Mouse (Mus musculus): ENCODE measurements around the gene Pitpnb. TPM values are rescaled to one million over a fixed set of nuclear protein-coding genes. Genes with fewer than 3 reads are reported as not detected.
A peak's percentile ranks its signal among the peaks of the same experiment; 100 is the strongest.

The Pitpnb gene
- polyA plus RNA-seq, 1 experiment from 2014 or later = 75.5 TPM

- no peak for ATAC-seq (replicated peaks; ENCODE audit: low FRiP score, low read depth)
- H3K36me3 ChIP-seq (ENCODE audit: insufficient read depth, low read length) = no peaks in the 10 kb centered on the region
- H3K4me3 ChIP-seq (replicated peaks; ENCODE audit: low read depth, low read length) = no peak overlapping the region
- no peak for TF ChIP-seq CTCF (IDR thresholded peaks at IDR 0.05; ENCODE audit: low read depth)
- H3K9me3 ChIP-seq (replicated peaks; ENCODE audit: low read length) = no peaks in the 10 kb centered on the region
- no peaks in the 10 kb centered on the region for H3K4me1 ChIP-seq (replicated peaks; ENCODE audit: insufficient read depth, low read length)
- no peak for DNase-seq (ENCODE audit: low spot score)
- no peaks in the 10 kb centered on the region for H3K27me3 ChIP-seq (ENCODE audit: insufficient read depth, low read length)
- H3K27ac ChIP-seq = no peak overlapping the region
- 71% methylated on average over 5 of the region's 5 CpGs for WGBS
- H3K9ac ChIP-seq (ENCODE audit: low read depth, low read length) = no peak overlapping the region
- no peak overlapping the region for H3K4me2 ChIP-seq (ENCODE audit: low read length)
Measured at GRCm38 (mm10) chr5:111297801-111298200, 32.8 kb upstream of the Pitpnb start.

- no peaks in the 10 kb centered on the region for H3K4me1 ChIP-seq (replicated peaks; ENCODE audit: insufficient read depth, low read length)
- no peaks in the 10 kb centered on the region for H3K36me3 ChIP-seq (ENCODE audit: insufficient read depth, low read length)
- no peak for DNase-seq (ENCODE audit: low spot score)
- H3K4me3 ChIP-seq (replicated peaks; ENCODE audit: low read depth, low read length) = no peak overlapping the region
- H3K27me3 ChIP-seq (ENCODE audit: insufficient read depth, low read length) = no peaks in the 10 kb centered on the region
- H3K9ac ChIP-seq (ENCODE audit: low read depth, low read length) = no peak overlapping the region
- 41% methylated on average over 7 of the region's 7 CpGs for WGBS
- no peak overlapping the region for H3K27ac ChIP-seq
- H3K4me2 ChIP-seq (ENCODE audit: low read length) = no peak overlapping the region
- no peaks in the 10 kb centered on the region for H3K9me3 ChIP-seq (replicated peaks; ENCODE audit: low read length)
- 0 out of 2 replicates have a peak, but pooled peaks have one; percentile 19 for ATAC-seq (replicated peaks; ENCODE audit: low FRiP score, low read depth)
- TF ChIP-seq CTCF (IDR thresholded peaks at IDR 0.05; ENCODE audit: low read depth) = no peak
Measured at GRCm38 (mm10) chr5:111298706-111299105, 31.9 kb upstream of the Pitpnb start.

GRCm38 (mm10) chr5:111300776-111301175, 29.8 kb upstream of the Pitpnb start:
- Histone ChIP-seq H3K27ac (no peak overlapping the region), H3K9ac (ENCODE audit: low read depth, low read length) (no peak overlapping the region), H3K36me3 (ENCODE audit: insufficient read depth, low read length) (no peaks in the 10 kb centered on the region), H3K27me3 (ENCODE audit: insufficient read depth, low read length) (no peaks in the 10 kb centered on the region), H3K4me3 (replicated peaks; ENCODE audit: low read depth, low read length) (no peak overlapping the region), H3K9me3 (replicated peaks; ENCODE audit: low read length) (no peaks in the 10 kb centered on the region), H3K4me1 (replicated peaks; ENCODE audit: insufficient read depth, low read length) (no peaks in the 10 kb centered on the region), H3K4me2 (ENCODE audit: low read length) (no peak overlapping the region)
- ATAC-seq (replicated peaks; ENCODE audit: low FRiP score, low read depth) = 0 out of 2 replicates have a peak, but pooled peaks have one; percentile 41
- no peak for TF ChIP-seq CTCF (IDR thresholded peaks at IDR 0.05; ENCODE audit: low read depth)
- WGBS = 33% methylated on average over 8 of the region's 8 CpGs
- DNase-seq (ENCODE audit: low spot score) = peak; percentile 24

GRCm38 (mm10) chr5:111301736-111302135, 28.8 kb upstream of the Pitpnb start:
- DNase-seq (ENCODE audit: low spot score) = no peak
- Histone ChIP-seq H3K4me3 (replicated peaks; ENCODE audit: low read depth, low read length) (no peak overlapping the region), H3K27me3 (ENCODE audit: insufficient read depth, low read length) (no peaks in the 10 kb centered on the region), H3K9ac (ENCODE audit: low read depth, low read length) (peak overlapping the region; percentile 27; the same call in 1 of the 2 replicates), H3K9me3 (replicated peaks; ENCODE audit: low read length) (no peaks in the 10 kb centered on the region), H3K27ac (no peak overlapping the region), H3K4me2 (ENCODE audit: low read length) (no peak overlapping the region), H3K36me3 (ENCODE audit: insufficient read depth, low read length) (no peaks in the 10 kb centered on the region), H3K4me1 (replicated peaks; ENCODE audit: insufficient read depth, low read length) (no peaks in the 10 kb centered on the region)
- 59% methylated on average over 7 of the region's 7 CpGs for WGBS
- ATAC-seq (replicated peaks; ENCODE audit: low FRiP score, low read depth) = no peak
- no peak for TF ChIP-seq CTCF (IDR thresholded peaks at IDR 0.05; ENCODE audit: low read depth)

- H3K4me1 ChIP-seq (replicated peaks; ENCODE audit: insufficient read depth, low read length) = no peaks in the 10 kb centered on the region
- no peak for DNase-seq (ENCODE audit: low spot score)
- H3K9me3 ChIP-seq (replicated peaks; ENCODE audit: low read length) = no peaks in the 10 kb centered on the region
- H3K27ac ChIP-seq = no peak overlapping the region
- WGBS = 86% methylated on average over 3 of the region's 3 CpGs
- H3K27me3 ChIP-seq (ENCODE audit: insufficient read depth, low read length) = no peaks in the 10 kb centered on the region
- ATAC-seq (replicated peaks; ENCODE audit: low FRiP score, low read depth) = no peak
- no peak overlapping the region for H3K4me3 ChIP-seq (replicated peaks; ENCODE audit: low read depth, low read length)
- H3K9ac ChIP-seq (ENCODE audit: low read depth, low read length) = no peak overlapping the region
- no peaks in the 10 kb centered on the region for H3K36me3 ChIP-seq (ENCODE audit: insufficient read depth, low read length)
- no peak for TF ChIP-seq CTCF (IDR thresholded peaks at IDR 0.05; ENCODE audit: low read depth)
- no peak overlapping the region for H3K4me2 ChIP-seq (ENCODE audit: low read length)
Measured at GRCm38 (mm10) chr5:111304730-111305129, 25.8 kb upstream of the Pitpnb start.

GRCm38 (mm10) chr5:111310185-111310584, 20.4 kb upstream of the Pitpnb start:
- no peaks in the 10 kb centered on the region for H3K36me3 ChIP-seq (ENCODE audit: insufficient read depth, low read length)
- no peak overlapping the region for H3K4me2 ChIP-seq (ENCODE audit: low read length)
- 54% methylated on average over 6 of the region's 6 CpGs for WGBS
- no peak for DNase-seq (ENCODE audit: low spot score)
- ATAC-seq (replicated peaks; ENCODE audit: low FRiP score, low read depth) = no peak
- H3K9ac ChIP-seq (ENCODE audit: low read depth, low read length) = no peak overlapping the region
- H3K4me1 ChIP-seq (replicated peaks; ENCODE audit: insufficient read depth, low read length) = no peaks in the 10 kb centered on the region
- no peak overlapping the region for H3K4me3 ChIP-seq (replicated peaks; ENCODE audit: low read depth, low read length)
- no peak overlapping the region for H3K27ac ChIP-seq
- TF ChIP-seq CTCF (IDR thresholded peaks at IDR 0.05; ENCODE audit: low read depth) = no peak
- no peaks in the 10 kb centered on the region for H3K27me3 ChIP-seq (ENCODE audit: insufficient read depth, low read length)
- H3K9me3 ChIP-seq (replicated peaks; ENCODE audit: low read length) = no peaks in the 10 kb centered on the region

- TF ChIP-seq CTCF (IDR thresholded peaks at IDR 0.05; ENCODE audit: low read depth) = no peak
- WGBS = 75% methylated on average over 9 of the region's 9 CpGs
- H3K9ac ChIP-seq (ENCODE audit: low read depth, low read length) = no peak overlapping the region
- H3K27ac ChIP-seq = no peak overlapping the region
- ATAC-seq (replicated peaks; ENCODE audit: low FRiP score, low read depth) (no peak), DNase-seq (ENCODE audit: low spot score) (no peak)
- no peaks in the 10 kb centered on the region for H3K36me3 ChIP-seq (ENCODE audit: insufficient read depth, low read length)
- H3K4me2 ChIP-seq (ENCODE audit: low read length) = no peak overlapping the region
- H3K4me1 ChIP-seq (replicated peaks; ENCODE audit: insufficient read depth, low read length) = no peaks in the 10 kb centered on the region
- no peaks in the 10 kb centered on the region for H3K27me3 ChIP-seq (ENCODE audit: insufficient read depth, low read length)
- no peaks in the 10 kb centered on the region for H3K9me3 ChIP-seq (replicated peaks; ENCODE audit: low read length)
- H3K4me3 ChIP-seq (replicated peaks; ENCODE audit: low read depth, low read length) = no peak overlapping the region
Measured at GRCm38 (mm10) chr5:111313833-111314232, 16.7 kb upstream of the Pitpnb start.

All from kidney, postnatal 0 days (tissue).